Mouse (Mus musculus): Measurements from ENCODE around the gene Lmbr1l. TPM values are rescaled to one million over a fixed set of nuclear protein-coding genes. Genes with fewer than 3 reads are reported as not detected.

The Lmbr1l gene
- total RNA-seq, 2 experiments from 2014 or later, result 7.4 to 9.8 TPM

DNA sequence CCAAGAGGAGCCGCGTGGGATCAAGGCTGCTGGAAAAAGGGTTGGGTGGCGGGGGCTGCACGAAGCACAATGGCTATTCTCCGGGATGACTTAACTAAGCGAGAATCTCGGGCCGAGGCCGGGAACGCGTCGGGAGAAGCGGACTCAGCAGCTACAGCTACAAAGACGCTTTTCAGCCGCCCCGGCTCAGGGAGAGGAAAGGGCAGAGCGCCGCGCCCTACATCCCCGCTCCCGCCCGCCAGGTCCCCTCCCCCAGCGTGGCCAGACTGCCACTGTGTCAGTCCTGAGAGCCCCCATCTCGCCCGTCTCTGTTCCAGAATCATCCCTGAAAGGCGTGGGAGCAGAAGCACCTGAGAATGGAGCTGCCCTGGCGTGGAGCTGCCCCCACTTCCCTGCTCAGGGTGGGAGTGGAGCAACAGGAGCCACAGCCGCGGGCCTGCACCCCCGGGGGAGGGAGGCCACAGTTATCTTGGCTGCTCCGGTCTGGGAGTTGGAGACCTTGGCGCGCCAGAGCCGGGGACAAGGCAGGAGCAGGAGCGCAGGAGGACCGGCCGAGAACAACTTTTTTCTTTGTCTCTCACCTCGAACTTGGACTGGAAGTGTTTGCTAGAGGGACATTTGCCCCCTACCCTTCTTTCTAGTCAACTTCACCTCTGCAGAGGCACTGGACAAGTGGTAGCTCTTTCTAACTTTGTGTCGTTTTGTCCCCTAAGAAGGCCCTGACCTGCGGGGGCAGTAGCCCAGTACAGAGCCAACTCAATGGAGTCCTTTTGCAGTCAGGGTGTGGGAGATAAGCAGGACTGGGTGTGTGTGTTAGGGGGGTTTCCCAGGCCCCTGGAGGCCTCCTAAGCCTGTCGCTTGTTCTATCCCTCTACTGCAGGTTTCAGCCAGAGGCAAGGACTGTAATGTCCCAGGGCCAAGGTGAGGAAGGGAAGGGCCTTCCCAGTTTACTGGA is 22.1 kb downstream of the Lmbr1l start:
- DNase-seq, result peak; percentile 48 to 54

DNA sequence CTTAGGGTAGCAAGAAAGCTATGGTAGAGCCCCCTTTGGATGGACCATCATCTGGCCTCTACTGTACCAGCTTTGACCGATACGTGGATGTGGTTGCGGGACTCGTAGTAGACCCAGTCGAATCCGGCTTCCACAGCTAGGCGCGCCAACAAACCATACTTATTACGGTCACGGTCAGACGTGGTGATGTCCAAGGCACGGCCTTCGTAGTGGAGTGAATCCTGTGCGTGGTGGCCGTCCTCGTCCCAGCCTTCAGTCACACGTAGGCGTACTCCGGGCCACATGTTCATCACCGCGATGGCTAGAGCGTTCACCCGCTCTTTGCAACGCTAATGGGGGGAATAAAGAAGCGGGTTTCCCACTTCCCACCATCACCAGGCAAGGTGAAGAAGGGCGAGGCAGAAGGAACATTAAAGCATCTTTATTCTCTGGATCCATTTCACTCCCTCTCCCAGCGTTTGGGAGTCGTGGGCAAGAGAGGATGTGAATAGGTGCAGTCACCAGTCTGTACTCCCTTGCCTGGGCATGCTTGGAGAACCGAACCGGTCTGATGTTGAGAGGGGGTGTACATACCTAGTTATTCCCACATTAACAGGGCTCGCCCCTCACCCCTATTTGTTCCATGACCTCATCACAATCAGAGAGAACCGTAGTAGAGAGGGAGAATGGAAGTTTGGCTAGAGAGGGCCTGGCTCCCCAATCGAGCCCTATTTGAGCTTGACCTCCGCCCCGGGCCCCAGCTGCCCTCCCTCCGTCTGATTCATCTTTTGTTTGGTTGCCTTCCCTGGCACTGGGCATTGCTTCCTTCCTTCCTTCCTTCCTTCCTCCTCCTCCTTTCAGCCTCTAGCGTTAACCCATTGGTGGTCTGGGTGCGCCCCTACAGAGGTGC is 23.0 kb downstream of the Lmbr1l start:
- DNase-seq, result peak; percentile 16 to 23

DNA sequence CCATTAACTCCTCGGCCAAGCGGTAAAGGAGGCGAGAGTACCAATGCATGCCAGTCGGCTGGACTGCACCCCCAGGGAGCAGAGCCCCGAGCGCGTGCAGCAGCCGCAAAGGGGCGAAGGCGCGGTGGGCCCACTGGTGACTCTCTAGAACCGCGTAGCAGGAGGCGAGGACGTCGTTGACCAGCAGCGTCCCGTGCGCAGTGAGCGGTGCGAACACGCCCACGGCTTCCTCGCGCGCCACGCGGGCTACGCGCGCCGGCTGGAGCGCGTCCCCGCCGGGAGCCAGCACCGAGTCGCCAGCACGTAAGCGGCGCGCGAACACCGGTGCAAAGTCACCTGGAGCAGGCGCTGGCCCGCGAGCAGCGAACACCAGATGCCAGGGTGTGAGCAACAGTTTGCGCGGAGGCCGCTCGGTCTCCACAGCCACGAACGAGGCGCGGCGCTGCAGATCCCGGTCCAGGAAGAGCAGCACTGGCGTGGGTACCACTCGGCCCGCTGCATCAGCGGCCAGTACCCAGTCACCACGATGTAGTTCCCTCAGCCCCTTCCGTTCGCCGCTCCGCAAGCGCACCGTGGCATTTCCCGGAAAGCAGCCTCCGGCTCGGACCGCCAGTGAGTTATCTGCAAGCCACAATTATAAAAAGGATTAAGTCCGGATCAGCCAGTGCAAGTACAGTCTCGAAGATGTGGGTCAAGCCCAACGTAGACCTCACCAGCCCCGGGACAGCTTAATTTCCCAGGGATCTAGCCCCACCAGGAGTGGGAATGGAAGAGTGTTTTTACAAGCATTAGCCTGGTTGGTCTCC is 23.9 kb downstream of the Lmbr1l start, which contains the start of gene Rhebl1:
TSS of gene Rhebl1 (minus strand) at position 601 of the 806 bp plus-strand sequence.
- DNase-seq, result peak; percentile 54 to 59

DNA sequence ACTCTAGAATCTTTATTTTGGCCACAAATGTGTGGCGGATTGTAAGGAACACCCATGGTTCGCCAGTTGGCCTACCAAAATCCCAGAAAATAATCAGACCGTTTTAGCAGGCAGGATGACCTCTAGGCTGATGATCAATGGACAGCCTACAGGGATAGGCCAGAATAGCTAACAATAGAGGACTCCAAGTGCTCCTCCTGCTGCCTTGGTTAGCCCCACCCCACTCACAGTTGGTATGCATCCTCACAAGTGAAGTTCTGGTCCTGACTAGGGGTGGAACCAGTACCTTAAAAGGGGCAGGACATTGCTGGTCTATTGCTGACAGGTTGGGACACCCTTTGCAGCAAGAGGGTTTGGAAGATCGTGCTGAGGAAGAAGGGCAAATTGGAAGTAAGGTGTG is 25.0 kb downstream of the Lmbr1l start:
- no peak for DNase-seq

DNA sequence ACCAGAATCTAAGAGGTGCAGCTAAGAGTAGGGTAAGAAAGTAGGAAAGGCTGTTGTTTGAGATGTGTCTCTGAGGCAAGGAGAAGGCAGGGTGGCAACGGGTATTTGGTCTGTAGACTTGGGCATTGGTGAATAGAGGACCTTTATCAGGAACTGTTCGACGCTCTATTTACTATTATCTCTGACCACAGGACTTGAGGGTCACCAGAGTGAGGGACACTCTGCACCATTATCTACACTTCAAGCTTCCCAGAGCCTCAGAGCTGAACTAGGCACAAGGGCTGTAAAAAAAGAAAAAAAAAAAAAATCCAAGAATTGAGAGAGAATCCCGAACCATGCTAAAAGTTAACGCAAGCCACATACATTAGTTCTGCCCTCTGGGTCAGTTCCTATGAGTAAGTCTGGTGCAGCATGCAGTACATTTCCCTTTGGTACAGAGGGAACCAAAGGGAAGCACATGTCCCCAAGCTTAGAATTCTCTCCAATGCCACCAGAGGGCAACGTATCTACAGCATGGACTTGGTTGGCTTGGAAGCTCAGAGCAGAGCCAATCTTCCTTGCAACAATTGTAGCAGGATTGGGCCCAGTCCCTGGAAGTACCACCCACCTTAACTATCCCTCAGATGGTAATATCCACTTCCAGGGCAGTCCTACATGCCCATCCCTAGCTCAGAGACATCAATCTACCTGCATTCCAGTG is 26.0 kb downstream of the Lmbr1l start:
- DNase-seq, result peak; percentile 76 to 83

DNA sequence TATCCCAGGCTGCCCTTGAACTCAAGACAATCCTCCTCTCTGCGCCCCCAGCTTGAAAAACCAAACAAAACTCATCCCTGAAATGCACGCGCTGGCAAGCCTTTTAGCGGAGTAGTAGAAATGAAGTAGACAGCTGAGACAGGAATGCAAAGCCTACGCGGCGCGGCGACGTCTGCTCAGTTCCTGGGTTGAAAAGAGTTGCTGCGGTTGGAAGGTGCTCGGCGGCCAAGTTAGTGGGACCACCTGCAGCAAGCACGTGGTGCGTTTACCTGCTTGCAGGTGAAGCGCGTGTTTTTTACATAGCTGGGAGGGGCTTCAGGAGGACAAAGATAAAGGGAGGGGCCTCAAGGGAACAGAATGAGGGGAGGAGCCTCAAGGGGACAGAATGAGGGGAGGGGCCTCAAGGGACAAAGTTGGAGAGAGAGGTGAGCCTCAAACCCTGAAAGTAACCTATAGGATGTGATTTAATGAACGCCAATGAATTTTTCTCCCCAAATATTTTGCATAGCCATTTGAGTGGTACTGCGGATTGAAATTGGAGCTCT is 26.8 kb downstream of the Lmbr1l start:
- DNase-seq, result no peak

DNA sequence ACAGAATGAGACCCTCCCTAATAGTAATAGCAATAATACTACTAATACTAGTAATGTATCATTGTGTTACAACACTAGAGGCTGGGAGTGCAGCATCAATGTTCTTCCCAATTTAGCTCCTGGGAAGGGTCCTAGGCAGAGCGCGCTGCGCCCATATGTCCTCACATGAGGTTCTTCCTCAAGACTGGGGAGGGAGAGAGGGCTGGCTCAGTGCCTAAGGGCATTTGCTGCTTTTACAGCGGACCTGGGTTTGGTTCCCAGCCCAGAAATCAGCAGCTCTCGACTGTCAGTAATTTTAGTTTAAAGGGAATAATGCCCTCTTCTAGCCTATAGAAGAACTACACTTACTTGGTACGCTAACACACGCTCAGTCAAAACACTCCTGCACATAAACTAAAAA is 30.5 kb downstream of the Lmbr1l start:
- no peak for DNase-seq

DNA sequence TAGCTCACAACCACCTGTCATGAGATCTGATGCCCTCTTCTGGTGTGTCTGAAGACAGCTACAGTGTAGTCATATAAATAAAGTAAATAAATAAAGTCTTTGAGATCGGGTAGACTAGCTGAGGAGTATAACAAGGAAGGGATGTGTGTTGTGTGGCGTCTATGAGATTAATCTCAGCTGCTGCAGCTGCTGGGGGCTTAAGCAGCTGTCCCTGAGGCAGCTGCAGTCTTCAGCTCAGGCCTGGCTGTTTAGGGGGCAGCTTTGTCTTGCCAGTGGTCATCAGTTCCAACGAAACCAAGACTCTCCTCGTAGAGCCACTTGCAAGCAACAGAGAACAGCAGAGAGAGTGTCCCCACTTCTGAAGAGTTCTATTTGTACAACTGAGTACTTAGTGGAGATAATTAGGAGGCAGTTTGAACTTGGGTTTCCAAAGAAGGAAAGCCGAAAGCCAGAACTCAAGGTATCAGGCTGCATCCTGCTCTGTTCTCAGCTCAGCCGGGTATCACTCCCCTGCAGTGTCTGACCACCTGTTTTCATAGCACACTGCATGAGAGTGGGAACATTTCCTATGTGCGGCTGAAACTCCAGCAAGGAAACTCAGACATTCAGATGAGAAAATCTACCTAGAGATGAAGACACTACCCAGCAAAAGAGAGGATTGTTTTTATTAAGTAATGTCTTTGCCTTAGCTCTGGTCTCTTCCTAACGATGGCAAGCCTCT is 31.2 kb downstream of the Lmbr1l start:
- DNase-seq, result no peak

DNA sequence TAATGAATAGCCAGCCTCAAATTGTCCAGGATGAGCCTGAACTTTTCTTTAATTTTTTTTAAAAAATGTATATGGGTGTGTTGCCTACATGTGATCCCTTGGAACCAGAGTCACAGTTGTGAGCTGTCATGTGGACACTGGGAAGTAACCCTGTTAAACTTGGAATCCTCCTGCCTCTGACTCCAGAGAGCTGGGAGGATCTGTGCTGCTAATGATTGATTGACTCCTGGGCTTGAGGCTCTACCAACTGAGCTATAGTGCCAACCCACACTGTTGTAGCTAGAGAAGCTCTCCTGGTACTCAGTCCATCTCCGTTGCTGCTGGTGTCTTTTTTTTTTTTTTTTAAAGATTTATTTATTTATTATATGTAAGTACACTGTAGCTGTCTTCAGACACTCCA is 33.9 kb downstream of the Lmbr1l start:
- no peak for DNase-seq

DNA sequence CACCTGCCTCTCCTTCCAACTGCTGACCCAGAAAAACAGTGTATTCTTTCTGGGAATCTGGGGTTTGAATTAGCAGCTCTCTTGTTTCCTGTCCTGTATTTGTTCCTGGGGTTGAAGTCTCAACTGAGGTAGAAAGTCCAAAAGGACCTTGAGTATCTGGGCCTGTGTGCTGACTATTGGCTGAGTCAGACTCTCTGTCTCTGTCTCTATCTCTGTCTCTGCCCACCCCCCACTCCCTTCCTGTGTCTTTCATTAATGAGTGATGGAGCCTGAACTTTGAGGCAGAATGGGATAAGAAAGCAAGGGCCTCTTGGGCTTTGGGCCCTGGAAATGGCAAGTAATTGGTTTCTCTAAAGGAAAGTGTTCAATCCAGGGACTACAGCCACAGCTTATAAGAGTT is 34.4 kb downstream of the Lmbr1l start:
- no peak for DNase-seq

DNA sequence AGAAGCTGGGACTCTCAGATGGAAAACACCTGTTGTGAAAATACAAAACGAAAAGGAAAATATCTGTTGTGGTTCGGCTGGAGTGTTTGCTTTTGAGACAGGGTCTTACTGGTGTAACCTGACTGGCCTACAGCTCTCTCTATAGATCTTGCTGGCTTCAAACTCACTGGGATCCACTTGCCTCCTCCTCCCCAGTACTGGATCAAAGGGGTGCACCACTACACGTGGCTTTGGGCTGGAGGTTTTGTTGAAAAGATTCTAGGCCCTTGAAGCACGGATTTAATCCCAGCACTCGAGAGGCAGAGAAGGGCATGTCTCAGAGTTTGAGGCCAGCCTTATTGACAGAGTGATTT is 36.4 kb downstream of the Lmbr1l start:
- DNase-seq, result no peak

DNA sequence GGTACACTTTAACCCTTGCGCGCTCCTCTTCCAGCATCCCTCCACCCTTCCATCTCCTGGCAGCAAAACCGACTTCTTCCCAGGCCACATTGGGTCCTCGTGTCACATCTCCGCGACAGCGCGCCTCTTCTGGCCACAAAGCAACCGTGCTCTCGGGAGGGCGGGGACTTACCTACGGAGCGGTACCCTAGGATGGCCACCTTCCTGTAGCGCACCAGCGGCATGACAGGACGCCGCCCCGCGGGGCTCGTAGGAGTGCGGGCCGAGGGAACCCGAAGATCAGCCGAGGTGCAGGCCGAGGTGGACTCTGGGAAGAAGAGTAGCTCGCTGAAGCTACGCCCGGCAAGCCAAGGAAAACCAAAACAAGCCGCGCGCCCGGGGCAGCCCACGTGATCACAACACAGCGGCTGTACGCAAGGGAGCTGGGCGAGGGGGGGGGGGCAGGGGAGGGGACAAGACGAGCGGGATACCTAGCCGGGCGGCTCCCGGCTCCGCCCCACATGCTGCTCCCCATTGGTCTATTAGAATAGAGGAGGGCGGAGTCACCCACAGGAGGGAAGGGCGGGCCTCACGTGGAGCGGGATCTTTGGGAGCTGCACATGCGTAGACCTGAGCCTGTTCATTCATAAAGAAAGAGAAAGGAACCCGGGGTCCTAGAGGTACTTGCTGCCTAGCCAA is 36.9 kb downstream of the Lmbr1l start:
- peak; percentile 92 to 96 for DNase-seq

DNA sequence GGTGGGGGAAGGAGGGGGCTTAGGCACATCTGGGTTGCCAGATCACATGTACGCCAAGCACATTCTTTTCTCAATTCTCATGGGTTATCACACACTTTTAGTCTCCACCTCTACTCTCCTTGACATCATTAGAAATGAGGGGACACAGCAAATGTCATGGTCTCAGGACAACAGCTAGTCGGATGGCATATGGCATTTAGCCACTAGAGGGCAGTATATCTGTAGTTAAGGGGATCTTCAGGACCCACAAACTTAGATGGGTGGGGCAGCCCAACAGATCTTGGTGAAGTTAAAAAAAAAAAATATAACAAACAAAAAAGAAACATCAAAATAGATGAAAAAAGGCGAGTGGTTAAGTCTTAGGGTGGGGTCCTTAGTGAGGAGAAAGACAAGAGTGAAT is 40.7 kb downstream of the Lmbr1l start:
- peak; percentile 75 to 88 for DNase-seq

DNA sequence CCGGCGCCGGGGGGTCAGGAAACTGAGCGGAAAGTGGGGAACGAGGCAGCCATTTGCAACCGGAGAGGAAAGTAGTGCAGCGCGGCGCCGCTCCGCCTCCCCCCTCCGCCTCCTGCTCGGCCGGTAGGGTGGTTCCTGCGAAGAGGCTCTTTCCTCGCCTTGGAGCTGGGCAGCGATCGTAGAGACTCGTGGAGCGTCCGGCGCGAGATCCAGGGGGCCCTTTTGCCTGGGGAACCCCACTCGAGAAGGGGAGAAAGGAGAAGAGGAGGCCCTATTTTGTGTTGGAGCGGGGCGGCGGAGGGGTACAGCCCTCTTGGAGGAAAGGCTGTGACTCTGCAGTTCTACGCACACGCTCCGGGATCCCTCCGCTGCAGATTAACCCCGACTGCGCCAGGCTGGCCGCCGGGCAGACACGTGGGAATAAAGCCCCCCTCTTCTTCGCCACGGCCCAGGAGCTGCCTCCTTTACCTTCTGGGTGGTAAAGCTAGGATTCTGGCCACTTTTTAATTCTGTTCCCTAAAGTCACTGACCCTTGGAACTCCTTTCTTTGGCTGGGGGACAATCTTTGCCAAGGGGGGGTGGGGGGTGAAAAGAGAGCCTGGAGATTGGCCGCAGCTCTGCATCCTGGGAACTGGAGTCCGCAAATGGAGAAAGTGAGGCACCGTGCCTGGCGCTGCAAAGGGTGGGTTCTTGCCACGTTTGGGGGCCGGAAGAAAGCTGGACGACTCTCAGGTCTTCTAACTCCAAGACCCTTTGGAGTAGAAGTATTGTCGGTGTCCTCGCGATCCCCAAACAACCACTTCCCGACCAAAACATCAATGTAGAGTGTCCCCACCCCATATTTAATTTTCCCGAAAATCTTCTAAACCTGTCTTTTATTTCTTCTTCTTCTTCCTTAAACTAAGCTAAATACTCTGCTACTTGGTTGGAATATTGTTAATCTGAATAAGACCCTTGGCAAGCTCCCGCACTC is 45.8 kb downstream of the Lmbr1l start:
- DNase-seq, result peak; percentile 94 to 96

DNA sequence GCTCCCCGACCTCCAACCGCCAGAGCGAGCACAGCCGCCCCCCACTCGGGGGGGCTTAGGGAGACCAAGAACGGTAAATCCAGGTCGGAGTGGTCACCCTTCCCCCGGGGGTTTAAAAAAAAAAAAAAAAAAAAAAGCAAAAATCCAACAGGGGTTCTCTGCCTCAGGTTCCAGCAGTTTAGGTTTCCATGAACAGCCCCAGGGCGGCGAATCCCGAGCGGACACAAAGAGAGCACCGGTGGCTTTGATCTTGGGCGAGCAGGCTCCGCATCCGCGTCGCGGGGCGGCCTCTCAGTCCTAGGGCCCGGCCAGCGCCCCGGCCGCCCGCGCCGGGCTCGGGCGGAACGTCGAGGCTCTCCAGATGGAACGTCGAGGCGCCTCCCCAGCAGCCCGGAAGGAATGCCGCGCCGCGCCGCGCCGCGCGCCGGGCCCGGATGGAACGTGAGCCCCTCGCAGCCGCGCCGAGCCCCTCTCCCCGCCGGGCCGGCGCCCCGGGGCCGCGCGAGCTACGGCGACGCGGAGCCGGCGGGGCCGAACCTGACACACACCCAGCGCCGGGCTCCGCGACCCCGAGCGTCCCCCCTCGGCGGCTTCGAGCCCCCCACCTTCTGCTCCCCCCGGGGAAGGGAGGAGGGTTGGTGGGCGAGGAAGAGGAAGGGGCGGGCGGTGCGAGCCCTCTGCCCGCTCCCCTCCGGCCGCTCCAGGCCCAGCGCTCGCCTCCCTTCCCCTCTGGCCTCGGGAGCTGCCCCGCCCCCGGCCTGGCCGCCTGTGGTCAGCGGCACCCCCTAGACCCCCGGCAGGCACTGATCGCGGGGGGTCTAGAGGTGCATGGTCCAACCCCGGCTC is 46.7 kb downstream of the Lmbr1l start, which contains the start of gene Kmt2d:
TSS of gene Kmt2d (minus strand) at position 135 of the 846 bp plus-strand sequence.
- peak in 1 of 2 experiments; percentile 44 for DNase-seq

DNA sequence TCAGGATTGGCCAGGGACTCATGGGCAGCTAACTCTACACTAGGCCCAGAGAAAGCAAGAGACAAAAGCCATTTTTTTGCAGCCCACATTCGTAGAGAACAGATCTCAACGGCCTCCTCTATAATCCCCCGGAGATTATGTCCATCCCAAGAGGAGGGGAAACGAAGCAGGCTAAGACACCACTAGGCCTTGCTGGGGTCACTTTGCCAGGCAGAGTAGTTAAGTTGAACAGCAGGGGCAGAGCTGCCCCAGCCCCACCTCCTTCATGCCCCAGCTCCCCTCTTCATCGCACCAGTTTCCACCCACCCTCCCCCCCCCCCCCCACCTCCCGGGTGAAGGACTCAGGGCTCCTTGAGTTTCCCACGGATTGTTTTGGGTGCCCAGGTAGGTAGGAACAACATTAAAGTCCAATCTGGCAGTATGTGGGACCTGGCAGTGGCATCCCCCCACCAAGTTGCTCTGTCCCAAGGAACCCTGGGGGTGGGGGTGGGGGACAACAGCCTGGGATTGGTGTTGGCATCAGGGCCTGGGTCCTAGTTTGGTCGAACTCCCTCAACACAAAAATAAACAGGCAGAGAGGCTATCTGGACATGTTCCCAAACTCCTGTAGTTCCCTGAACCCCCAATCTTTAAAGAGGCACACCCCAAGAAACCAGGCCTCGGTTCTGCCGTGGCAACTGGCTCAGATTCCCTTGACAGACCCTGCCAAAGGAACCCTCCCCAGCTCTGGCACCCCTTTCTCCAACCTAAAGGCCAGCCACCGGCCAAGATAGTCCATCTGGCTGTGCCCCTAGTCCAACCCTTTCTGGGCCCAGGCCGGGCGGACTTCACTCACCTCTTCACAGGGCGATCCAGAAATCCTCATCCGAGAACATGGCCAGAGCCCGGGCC is 47.6 kb downstream of the Lmbr1l start:
- DNase-seq, result peak in 1 of 2 experiments; percentile 55
